Mouse (Mus musculus) forebrain, embryonic 10.5 days (tissue): ENCODE measurements around the gene Nhlrc4. TPM values are rescaled to one million over a fixed set of nuclear protein-coding genes. Genes with fewer than 3 reads are reported as not detected.

Experiments
- DNase-seq: peaks from one replicate; pipeline ENCODE4 v3.0.0-alpha.2; 2017; ENCODE audit warnings: low spot score; ENCODE audit errors: extremely low spot score
- H3K27ac ChIP-seq: fragments of 300-500 bp; sonication (generic); 2 replicates; pipeline ENCODE4 v1.5.1; 2016; ENCODE audit warnings: mild to moderate bottlenecking
- H3K27me3 ChIP-seq: fragments of 300-500 bp; sonication (generic); 2 replicates; pipeline ENCODE4 v1.6.1; 2016; ENCODE audit warnings: mild to moderate bottlenecking; ENCODE audit not compliant: poor library complexity, severe bottlenecking
- H3K36me3 ChIP-seq: fragments of 300-500 bp; sonication (generic); replicated peaks from 2 replicates; pipeline ENCODE4 v1.6.1; 2016; ENCODE audit warnings: mild to moderate bottlenecking, moderate library complexity
- H3K4me1 ChIP-seq: fragments of 300-500 bp; sonication (generic); 2 replicates; pipeline ENCODE4 v1.6.1; 2016
- H3K4me3 ChIP-seq: fragments of 300-500 bp; sonication (generic); 2 replicates; pipeline ENCODE4 v1.5.1; 2016; ENCODE audit warnings: mild to moderate bottlenecking, moderate library complexity
- H3K9me3 ChIP-seq: fragments of 300-500 bp; sonication (generic); 2 replicates; pipeline ENCODE4 v1.6.1; 2016; ENCODE audit warnings: mild to moderate bottlenecking, moderate library complexity
- WGBS: fragments of 180-500 bp; shearing (Covaris S2); methylation state at CpG from one replicate; pipeline ENCODE4 v1.1.7; 2016; 5-methylcytosine and 5-hydroxymethylcytosine counted together
- polyA plus RNA-seq: library from polyadenylated mRNA; unstranded; fragments of >200 nt; fragmentation: Nextera tagmentation; extraction: Ambion mirVana; gene quantifications from 2 replicates; pipeline ENCODE4 v1.2.1, GENCODE M21; 2016

The Nhlrc4 gene
- polyA plus RNA-seq, 1 experiment from 2014 or later, result 0.89 TPM

DNA sequence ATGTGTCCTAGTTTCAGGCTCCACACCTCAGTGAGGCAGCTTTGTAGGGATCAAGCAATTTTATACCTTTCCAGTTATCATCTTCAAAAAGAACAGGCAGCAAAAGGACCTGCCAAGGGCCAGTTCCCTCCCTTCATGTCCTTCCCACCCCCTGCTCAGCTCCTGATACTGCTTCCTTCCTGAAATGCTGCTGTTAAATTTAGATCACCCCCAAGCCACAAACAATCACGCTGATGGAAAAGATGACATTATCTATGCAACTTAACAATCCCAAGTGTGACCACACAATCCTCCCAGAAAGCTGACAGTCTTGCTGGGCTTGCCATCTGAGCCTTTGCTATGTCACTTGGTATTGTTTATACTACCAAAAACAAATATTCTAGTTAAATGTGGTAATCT, 30.9 kb downstream of the Nhlrc4 start:
- Histone ChIP-seq H3K36me3 (peaks cover 32% of the 10 kb centered on the region), H3K27me3 (no peaks in the 10 kb centered on the region), H3K27ac (no peak overlapping the region), H3K4me1 (peaks cover 13% of the 10 kb centered on the region), H3K9me3 (no peaks in the 10 kb centered on the region), H3K4me3 (no peak overlapping the region)
- no peak for DNase-seq
- 97% methylated on average over 1 of the region's 1 CpGs for WGBS

DNA sequence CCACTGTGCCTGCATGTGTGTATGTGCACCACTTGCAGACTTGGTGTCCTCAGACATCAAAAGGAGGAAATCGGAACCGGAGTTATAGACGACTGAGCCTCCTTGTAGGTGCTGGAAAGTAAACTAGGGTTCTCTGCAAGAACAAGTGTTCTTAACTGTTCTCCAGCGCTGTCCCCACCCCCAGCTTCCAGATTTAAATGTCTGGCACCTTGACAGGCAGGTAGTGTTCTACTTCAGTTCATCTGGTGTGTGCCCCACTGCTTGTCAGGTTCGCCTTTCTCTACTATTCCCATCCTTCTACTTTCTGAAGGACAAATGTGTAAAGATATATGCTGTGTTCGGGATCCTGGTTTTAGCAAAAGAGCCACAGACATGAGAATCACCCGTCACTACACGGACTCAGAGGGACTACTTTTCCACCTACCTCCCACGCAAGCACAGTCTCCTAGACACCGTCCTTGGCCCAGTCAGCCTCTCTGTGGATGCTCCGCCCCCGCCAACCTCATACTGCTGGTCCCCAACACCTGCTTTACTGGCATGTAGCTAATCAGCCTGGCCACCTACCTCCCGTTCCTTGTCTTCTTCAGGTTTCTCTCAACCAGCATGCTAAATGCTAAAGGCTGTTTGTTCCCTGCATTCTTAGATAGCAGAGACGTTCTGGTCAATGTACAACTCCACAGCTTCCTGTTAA, 31.4 kb downstream of the Nhlrc4 start:
- H3K27ac ChIP-seq, result no peak overlapping the region
- WGBS, result 90% methylated on average over 14 of the region's 14 CpGs
- no peak for DNase-seq

DNA sequence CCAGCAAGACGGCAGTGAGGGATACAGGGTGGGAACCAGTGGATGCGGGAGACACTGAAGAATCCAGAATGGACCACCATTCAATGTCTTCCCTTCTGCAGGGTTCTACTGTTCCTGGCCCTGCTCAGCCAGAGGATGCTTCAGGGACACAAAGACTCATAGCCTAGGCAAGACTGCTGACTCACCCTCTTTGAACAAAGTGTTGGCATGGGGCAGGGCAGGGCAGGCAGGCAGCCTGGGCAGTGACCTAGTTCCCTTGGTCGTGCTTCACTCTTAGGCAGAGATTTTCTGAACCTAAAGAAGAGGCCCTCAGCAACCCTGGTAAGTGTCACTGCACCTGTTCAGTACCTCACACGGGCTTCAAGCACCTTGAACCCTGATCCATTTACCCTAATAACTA, 32.9 kb downstream of the Nhlrc4 start:
- H3K27me3 ChIP-seq, result no peaks in the 10 kb centered on the region
- H3K36me3 ChIP-seq, result peaks cover 24% of the 10 kb centered on the region
- no peak overlapping the region for H3K4me3 ChIP-seq
- no peak for DNase-seq
- H3K27ac ChIP-seq, result no peak overlapping the region
- 87% methylated on average over 4 of the region's 4 CpGs for WGBS
- H3K9me3 ChIP-seq, result no peaks in the 10 kb centered on the region
- no peaks in the 10 kb centered on the region for H3K4me1 ChIP-seq

More for the DNA sequence above, 31.4 kb downstream of the Nhlrc4 start:
- H3K9me3 ChIP-seq, result no peaks in the 10 kb centered on the region
- H3K27me3 ChIP-seq, result no peaks in the 10 kb centered on the region
- H3K4me1 ChIP-seq, result peaks cover 7% of the 10 kb centered on the region
- H3K4me3 ChIP-seq, result no peak overlapping the region
- H3K36me3 ChIP-seq, result peaks cover 32% of the 10 kb centered on the region

GRCm38 (mm10) chr17:25907640-25908039, 37.1 kb downstream of the Nhlrc4 start:
- Histone ChIP-seq H3K27me3 (no peaks in the 10 kb centered on the region), H3K9me3 (no peaks in the 10 kb centered on the region), H3K4me1 (no peaks in the 10 kb centered on the region), H3K36me3 (peaks cover 19% of the 10 kb centered on the region), H3K27ac (no peak overlapping the region), H3K4me3 (no peak overlapping the region)
- WGBS, result 86% methylated on average over 2 of the region's 2 CpGs
- no peak for DNase-seq

- Histone ChIP-seq H3K27ac (no peak overlapping the region), H3K36me3 (peaks cover 31% of the 10 kb centered on the region), H3K9me3 (no peaks in the 10 kb centered on the region; the same call in 1 of the 2 replicates)
Observed at GRCm38 (mm10) chr17:25903061-25903460, 41.7 kb downstream of the Nhlrc4 start.

DNA sequence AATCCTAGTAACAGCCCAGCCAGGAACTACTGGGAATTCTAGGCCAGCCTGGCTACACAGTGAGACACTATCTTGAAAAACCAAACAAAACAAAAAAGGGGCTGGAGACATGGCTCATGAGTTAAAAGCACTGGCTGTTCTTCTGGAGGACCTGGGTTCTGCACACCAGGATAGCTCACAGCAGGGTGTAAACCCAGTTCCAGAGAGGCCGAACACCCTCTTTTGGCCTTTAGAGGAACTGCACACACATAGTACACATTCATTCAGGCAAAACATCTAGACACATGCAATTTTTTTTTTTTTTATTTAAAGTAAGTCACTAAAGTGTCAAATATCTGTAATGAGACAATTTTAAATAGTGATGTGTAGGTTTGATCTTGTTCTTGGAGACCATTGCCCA, 44.6 kb downstream of the Nhlrc4 start:
- no peaks in the 10 kb centered on the region for H3K27me3 ChIP-seq
- no peak overlapping the region for H3K4me3 ChIP-seq
- DNase-seq, result no peak
- peaks cover 22% of the 10 kb centered on the region for H3K36me3 ChIP-seq
- no peaks in the 10 kb centered on the region; the same call in 1 of the 2 replicates for H3K9me3 ChIP-seq
- peaks cover 17% of the 10 kb centered on the region for H3K4me1 ChIP-seq
- WGBS, result 92% methylated on average over 1 of the region's 1 CpGs
- H3K27ac ChIP-seq, result no peak overlapping the region

More at GRCm38 (mm10) chr17:25903061-25903460, 41.7 kb downstream of the Nhlrc4 start:
- no peaks in the 10 kb centered on the region for H3K4me1 ChIP-seq
- no peak overlapping the region for H3K4me3 ChIP-seq
- no peaks in the 10 kb centered on the region for H3K27me3 ChIP-seq
- 85% methylated on average over 3 of the region's 3 CpGs for WGBS
- DNase-seq, result no peak

DNA sequence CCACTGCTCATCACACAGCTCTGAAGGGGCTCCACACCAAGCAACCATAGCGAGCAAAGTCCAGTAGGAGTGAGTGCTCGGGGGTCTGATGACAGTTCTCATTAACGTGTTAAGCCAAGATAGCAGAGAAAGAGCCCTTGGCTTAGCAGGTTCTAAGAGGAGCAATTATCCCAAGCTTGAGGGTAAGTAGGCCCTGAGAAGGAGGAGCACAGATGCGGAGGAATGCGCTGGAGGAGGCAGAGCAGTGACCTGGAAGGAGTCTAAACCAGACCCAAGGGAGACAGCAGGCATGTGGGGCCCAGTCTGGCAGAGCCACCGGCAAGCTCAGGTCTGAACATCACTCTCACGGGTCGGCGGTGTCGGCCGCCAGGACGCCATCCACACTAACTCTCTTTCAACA, 48.9 kb downstream of the Nhlrc4 start:
- WGBS, result 70% methylated on average over 12 of the region's 12 CpGs
- no peak for DNase-seq
- peaks cover 23% of the 10 kb centered on the region for H3K4me1 ChIP-seq

DNA sequence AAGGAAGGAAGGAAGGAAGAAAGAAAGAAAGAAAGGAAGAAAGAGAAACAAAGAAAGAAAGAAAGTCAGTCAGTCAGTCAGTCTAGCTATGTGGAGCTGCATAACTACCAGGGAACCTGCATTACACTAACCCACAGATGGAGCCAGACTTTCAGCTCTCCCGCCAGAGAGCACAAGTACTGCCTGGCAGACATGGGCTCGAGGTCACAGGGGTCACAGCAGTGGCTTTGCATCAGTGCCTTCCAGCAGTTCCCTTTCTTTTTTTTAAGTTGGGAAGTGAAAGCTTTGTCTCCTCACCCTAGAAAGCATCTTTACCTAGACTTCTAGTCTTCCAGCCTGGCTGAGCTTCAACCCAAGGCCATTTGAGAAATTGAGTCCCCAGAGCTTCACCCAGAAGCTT, 49.3 kb downstream of the Nhlrc4 start:
- DNase-seq, result no peak
- Histone ChIP-seq H3K36me3 (peaks cover 7% of the 10 kb centered on the region), H3K4me1 (peaks cover 23% of the 10 kb centered on the region), H3K27ac (peak overlapping the region; percentile 53; the same call in 1 of the 2 replicates), H3K27me3 (no peaks in the 10 kb centered on the region), H3K9me3 (no peaks in the 10 kb centered on the region), H3K4me3 (no peak overlapping the region)
- 28% methylated on average over 2 of the region's 2 CpGs for WGBS

More for the DNA sequence above, 48.9 kb downstream of the Nhlrc4 start:
- no peaks in the 10 kb centered on the region; the same call in 1 of the 2 replicates for H3K9me3 ChIP-seq
- H3K36me3 ChIP-seq, result peaks cover 12% of the 10 kb centered on the region
- no peak overlapping the region for H3K4me3 ChIP-seq
- H3K27ac ChIP-seq, result peak overlapping the region; percentile 53; the same call in 1 of the 2 replicates
- no peaks in the 10 kb centered on the region for H3K27me3 ChIP-seq

GRCm38 (mm10) chr17:25893975-25894617, 50.7 kb downstream of the Nhlrc4 start:
- Histone ChIP-seq H3K36me3 (peaks cover 12% of the 10 kb centered on the region), H3K27ac (peak overlapping the region; percentile 72), H3K4me3 (no peak overlapping the region; the same call in 1 of the 2 replicates), H3K9me3 (no peaks in the 10 kb centered on the region), H3K4me1 (peaks cover 23% of the 10 kb centered on the region), H3K27me3 (no peaks in the 10 kb centered on the region)
- 29% methylated on average over 2 of the region's 2 CpGs for WGBS
- DNase-seq, result peak; percentile 67

Other genes with a start within 250 kb of the Nhlrc4 start
- gene Gng13, start 227.8 kb downstream of the Nhlrc4 start, polyA plus RNA-seq, result 0.57 and 0.59 TPM in 2 replicates
- gene Chtf18, start 217.5 kb downstream of the Nhlrc4 start, polyA plus RNA-seq, result 64.0 and 74.5 TPM in 2 replicates
- 22.0 and 24.2 TPM in 2 replicates for gene Rpusd1, start 217.3 kb downstream of the Nhlrc4 start, polyA plus RNA-seq
- gene Mslnl, start 208.9 kb downstream of the Nhlrc4 start, polyA plus RNA-seq, result not detected in 2 replicates
- gene Msln, start 190.6 kb downstream of the Nhlrc4 start, polyA plus RNA-seq, result not detected in 2 replicates
- 24.9 and 26.1 TPM in 2 replicates for gene Narfl, start 171.2 kb downstream of the Nhlrc4 start, polyA plus RNA-seq
- 74.4 and 76.0 TPM in 2 replicates for gene Haghl, start 159.3 kb downstream of the Nhlrc4 start, polyA plus RNA-seq
- 1.4 and 1.5 TPM in 2 replicates for gene Ccdc78, start 158.4 kb downstream of the Nhlrc4 start, polyA plus RNA-seq
- gene Fam173a, start 152.1 kb downstream of the Nhlrc4 start, polyA plus RNA-seq, result 68.4 and 79.1 TPM in 2 replicates
- 2.4 and 4.0 TPM in 2 replicates for gene AC134908.4, start 149.3 kb downstream of the Nhlrc4 start, polyA plus RNA-seq
- gene Metrn, start 147.8 kb downstream of the Nhlrc4 start, polyA plus RNA-seq, result 197 and 204 TPM in 2 replicates
- 7.2 and 7.3 TPM in 2 replicates for gene Fbxl16, start 135.9 kb downstream of the Nhlrc4 start, polyA plus RNA-seq
- 29.6 and 34.0 TPM in 2 replicates for gene Wdr24, start 121.3 kb downstream of the Nhlrc4 start, polyA plus RNA-seq
- 53.9 and 58.7 TPM in 2 replicates for gene Jmjd8, start 116.1 kb downstream of the Nhlrc4 start, polyA plus RNA-seq
- gene Stub1, start 111.6 kb downstream of the Nhlrc4 start, polyA plus RNA-seq, result 403 TPM in 2 replicates
- gene Rhbdl1, start 107.7 kb downstream of the Nhlrc4 start, polyA plus RNA-seq, result 0.93 and 1.3 TPM in 2 replicates
- gene Gm20683, start 103.2 kb downstream of the Nhlrc4 start, polyA plus RNA-seq, result 1.7 and 2.3 TPM in 2 replicates
- 28.0 and 31.2 TPM in 2 replicates for gene Rhot2, start 100.1 kb downstream of the Nhlrc4 start, polyA plus RNA-seq
- gene Wdr90, start 83.5 kb downstream of the Nhlrc4 start, polyA plus RNA-seq, result 63.3 and 73.0 TPM in 2 replicates
- 20.0 and 21.9 TPM in 2 replicates for gene Mcrip2, start 76.2 kb downstream of the Nhlrc4 start, polyA plus RNA-seq
- gene Mettl26, start 69.9 kb downstream of the Nhlrc4 start, polyA plus RNA-seq, result 76.7 and 79.1 TPM in 2 replicates
- 4.0 and 4.2 TPM in 2 replicates for gene Wfikkn1, start 64.1 kb downstream of the Nhlrc4 start, polyA plus RNA-seq
- gene Rab40c, start 25.2 kb downstream of the Nhlrc4 start, polyA plus RNA-seq, result 29.4 and 30.9 TPM in 2 replicates
- 68.4 and 75.6 TPM in 2 replicates for gene Pigq, start within 50 bp of the Nhlrc4 start, polyA plus RNA-seq
- 0.09 and 0.14 TPM in 2 replicates for gene A930017K11Rik, start 7.6 kb upstream of the Nhlrc4 start, polyA plus RNA-seq
- 31.8 and 37.0 TPM in 2 replicates for gene Capn15, start 40.8 kb upstream of the Nhlrc4 start, polyA plus RNA-seq
- 21.0 and 22.3 TPM in 2 replicates for gene Rab11fip3, start 124.6 kb upstream of the Nhlrc4 start, polyA plus RNA-seq
- gene Decr2, start 145.4 kb upstream of the Nhlrc4 start, polyA plus RNA-seq, result 23.5 and 24.7 TPM in 2 replicates
- 126 and 138 TPM in 2 replicates for gene Nme4, start 150.6 kb upstream of the Nhlrc4 start, polyA plus RNA-seq
- gene Tmem8, start 168.3 kb upstream of the Nhlrc4 start, polyA plus RNA-seq, result 1.7 and 1.8 TPM in 2 replicates
- gene Mrpl28, start 178.5 kb upstream of the Nhlrc4 start, polyA plus RNA-seq, result 318 and 342 TPM in 2 replicates
- gene Axin1, start 193.7 kb upstream of the Nhlrc4 start, polyA plus RNA-seq, result 8.4 and 10.5 TPM in 2 replicates